Mouse (Mus musculus): Measurements from ENCODE around the gene Osbpl3. TPM values are rescaled to one million over a fixed set of nuclear protein-coding genes. Genes with fewer than 3 reads are reported as not detected.

Osbpl3 gene
- polyA plus RNA-seq, 1 experiment from 2014 or later: 6.2 TPM

DNA sequence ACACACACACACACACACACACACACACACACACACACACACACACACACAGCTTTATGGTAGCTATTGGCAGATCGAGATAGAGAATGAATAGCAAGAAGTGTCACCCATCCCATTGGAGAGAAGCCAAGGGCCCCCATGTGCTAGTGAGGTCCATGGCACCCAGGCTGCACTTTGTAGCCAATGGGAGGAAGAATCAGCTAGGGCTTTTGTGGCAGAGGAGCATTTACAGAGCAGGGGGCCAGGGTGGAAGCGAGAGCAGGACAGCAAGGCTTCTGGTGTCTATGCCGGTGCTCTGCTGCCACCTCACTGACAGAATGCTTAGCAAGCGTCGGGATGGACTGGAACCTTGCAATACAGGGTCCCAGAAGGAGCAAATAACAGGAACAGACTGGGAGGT lies 200.6 kb downstream of the Osbpl3 start:
- H3K4me2 ChIP-seq: no peak overlapping the region
- 69% methylated on average over 5 of the region's 5 CpGs for WGBS
- no peaks in the 10 kb centered on the region for H3K27me3 ChIP-seq (replicated peaks)
- H3K4me1 ChIP-seq: peaks cover 28% of the 10 kb centered on the region
- H3K9ac ChIP-seq (replicated peaks): no peak overlapping the region
- H3K4me3 ChIP-seq (replicated peaks): no peak overlapping the region
- ATAC-seq (ENCODE audit: low FRiP score): no peak
- no peaks in the 10 kb centered on the region for H3K9me3 ChIP-seq (replicated peaks)
- no peak overlapping the region for H3K27ac ChIP-seq (replicated peaks)
- 0 out of 2 replicates have a peak, but pooled peaks cover 6% of the 10 kb centered on the region for H3K36me3 ChIP-seq

DNA sequence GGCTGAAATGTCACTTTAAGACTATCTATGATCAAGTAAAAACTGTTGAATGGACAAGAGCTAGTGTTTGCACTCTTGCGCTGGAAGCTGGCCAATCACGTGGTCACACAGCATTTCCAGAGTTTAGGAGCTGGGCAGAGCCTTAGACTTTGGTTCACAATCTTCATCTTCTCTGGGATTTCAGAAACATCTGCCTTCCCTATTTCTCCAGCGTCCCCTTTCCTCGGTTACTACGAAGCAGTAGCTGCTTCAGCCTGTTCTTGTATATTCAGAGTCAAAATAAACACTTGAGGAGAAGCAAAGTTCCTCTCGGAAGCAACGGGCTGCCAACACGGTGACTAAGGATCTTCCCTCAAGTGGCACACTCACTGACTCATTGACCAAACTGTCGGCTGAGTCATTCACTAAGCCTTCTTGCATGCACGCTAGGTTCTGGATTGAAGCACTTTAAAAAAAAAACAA lies 201.2 kb downstream of the Osbpl3 start:
- H3K27me3 ChIP-seq (replicated peaks): no peaks in the 10 kb centered on the region
- ATAC-seq (ENCODE audit: low FRiP score): no peak
- 0 out of 2 replicates have a peak, but pooled peaks cover 6% of the 10 kb centered on the region for H3K36me3 ChIP-seq
- H3K4me2 ChIP-seq: no peak overlapping the region
- H3K4me3 ChIP-seq (replicated peaks): no peak overlapping the region
- no peaks in the 10 kb centered on the region for H3K9me3 ChIP-seq (replicated peaks)
- H3K27ac ChIP-seq (replicated peaks): no peak overlapping the region
- H3K9ac ChIP-seq (replicated peaks): no peak overlapping the region
- peaks cover 22% of the 10 kb centered on the region for H3K4me1 ChIP-seq
- 75% methylated on average over 10 of the region's 10 CpGs for WGBS

DNA sequence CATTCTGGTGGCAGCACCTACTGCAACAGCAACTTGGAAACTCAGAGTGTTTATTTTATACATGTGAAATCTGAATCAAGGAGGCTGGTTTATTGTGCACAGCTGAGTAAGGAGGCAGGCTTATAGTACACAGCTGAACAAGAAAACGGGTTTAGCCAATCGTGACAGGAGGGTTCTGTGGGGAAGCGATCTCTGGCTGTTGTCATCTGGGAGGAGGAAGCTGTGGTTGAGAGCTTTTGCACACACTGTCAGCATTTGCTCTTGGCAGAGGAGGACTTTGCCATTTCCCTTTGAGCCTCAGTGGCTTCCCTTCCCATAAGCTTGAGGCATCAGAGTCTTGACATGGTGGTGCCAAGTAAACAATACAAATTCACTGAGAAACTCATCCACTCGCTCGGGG lies 203.3 kb downstream of the Osbpl3 start:
- Histone ChIP-seq H3K36me3 (peaks cover 6% of the 10 kb centered on the region; the same call in 1 of the 2 replicates), H3K4me3 (replicated peaks) (no peak overlapping the region), H3K4me1 (0 out of 2 replicates have a peak, but pooled peaks cover 11% of the 10 kb centered on the region), H3K9me3 (replicated peaks) (no peaks in the 10 kb centered on the region), H3K27me3 (replicated peaks) (no peaks in the 10 kb centered on the region), H3K4me2 (no peak overlapping the region), H3K9ac (replicated peaks) (no peak overlapping the region), H3K27ac (replicated peaks) (no peak overlapping the region)
- WGBS: 74% methylated on average over 5 of the region's 5 CpGs
- ATAC-seq (ENCODE audit: low FRiP score): no peak

DNA sequence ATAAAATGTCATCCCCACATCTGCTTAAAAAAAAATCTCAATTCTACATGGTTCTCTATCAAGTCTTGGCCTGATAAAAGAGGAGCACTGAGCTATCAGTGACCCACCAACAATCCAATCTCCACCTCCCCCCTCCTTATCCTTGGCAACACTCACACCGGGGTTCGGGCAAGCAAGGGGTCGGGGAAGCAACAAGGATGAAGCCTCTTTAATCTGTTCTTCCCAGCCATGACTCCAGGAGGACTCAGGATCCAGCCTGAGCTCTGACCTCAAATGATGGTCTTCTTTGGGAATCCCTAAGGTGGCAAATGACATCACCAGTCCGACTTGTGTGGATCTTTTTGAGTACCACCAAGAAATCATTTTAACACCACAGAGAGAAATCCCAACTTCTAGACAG lies 208.2 kb downstream of the Osbpl3 start:
- ATAC-seq (ENCODE audit: low FRiP score): no peak
- H3K36me3 ChIP-seq: peaks cover 9% of the 10 kb centered on the region

DNA sequence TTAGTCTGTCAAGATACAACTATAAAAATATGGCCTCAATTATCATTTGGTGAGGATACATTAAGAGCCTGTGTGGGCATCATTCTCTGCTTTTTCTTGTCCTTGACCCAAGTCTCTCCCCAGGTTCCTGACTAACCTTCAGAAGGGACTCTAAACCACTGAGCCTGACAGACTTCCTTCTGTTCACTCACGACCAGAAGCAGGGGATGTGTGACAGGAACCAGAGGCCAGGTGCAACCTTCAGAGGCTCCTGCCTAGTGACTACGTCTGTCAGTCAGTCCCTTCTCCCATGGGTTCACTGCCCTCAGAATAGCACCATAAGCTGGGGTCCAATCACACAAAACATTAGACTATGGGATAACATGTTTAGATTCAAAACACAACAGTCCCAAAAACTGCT lies 208.6 kb downstream of the Osbpl3 start:
- H3K4me1 ChIP-seq: no peaks in the 10 kb centered on the region
- ATAC-seq (ENCODE audit: low FRiP score): no peak
- 83% methylated on average over 2 of the region's 2 CpGs for WGBS
- H3K4me2 ChIP-seq: no peak overlapping the region
- no peak overlapping the region for H3K27ac ChIP-seq (replicated peaks)
- no peaks in the 10 kb centered on the region for H3K27me3 ChIP-seq (replicated peaks)
- H3K4me3 ChIP-seq (replicated peaks): no peak overlapping the region
- peaks cover 9% of the 10 kb centered on the region for H3K36me3 ChIP-seq
- H3K9me3 ChIP-seq (replicated peaks): no peaks in the 10 kb centered on the region
- no peak overlapping the region for H3K9ac ChIP-seq (replicated peaks)

More for the DNA sequence above, 208.2 kb downstream of the Osbpl3 start:
- H3K4me1 ChIP-seq: 0 out of 2 replicates have a peak, but pooled peaks cover 3% of the 10 kb centered on the region
- H3K9me3 ChIP-seq (replicated peaks): no peaks in the 10 kb centered on the region
- 93% methylated on average over 4 of the region's 4 CpGs for WGBS
- H3K27me3 ChIP-seq (replicated peaks): no peaks in the 10 kb centered on the region
- no peak overlapping the region for H3K4me3 ChIP-seq (replicated peaks)
- H3K4me2 ChIP-seq: no peak overlapping the region
- no peak overlapping the region for H3K27ac ChIP-seq (replicated peaks)
- H3K9ac ChIP-seq (replicated peaks): no peak overlapping the region

DNA sequence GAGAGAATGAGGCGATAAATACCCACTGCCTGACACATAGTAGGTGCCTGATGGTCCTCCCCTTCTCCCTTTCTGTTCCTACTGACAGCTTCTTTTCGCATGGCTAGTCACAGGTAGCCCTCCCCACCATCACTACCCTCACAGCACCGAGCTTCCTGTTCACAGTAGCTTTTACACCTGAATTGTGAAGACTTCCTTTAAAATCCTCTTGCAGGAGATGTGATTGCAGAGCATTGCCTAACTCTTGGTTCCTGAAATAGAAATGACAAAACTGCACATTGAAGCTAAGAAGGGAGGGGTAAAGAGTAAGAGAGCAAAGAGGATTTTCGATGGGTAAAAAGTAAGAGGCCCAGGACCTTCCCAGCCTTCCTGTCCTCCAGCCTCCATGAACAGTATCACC lies 211.0 kb downstream of the Osbpl3 start:
- no peak for ATAC-seq (ENCODE audit: low FRiP score)
- no peaks in the 10 kb centered on the region for H3K27me3 ChIP-seq (replicated peaks)
- 83% methylated on average over 4 of the region's 4 CpGs for WGBS

DNA sequence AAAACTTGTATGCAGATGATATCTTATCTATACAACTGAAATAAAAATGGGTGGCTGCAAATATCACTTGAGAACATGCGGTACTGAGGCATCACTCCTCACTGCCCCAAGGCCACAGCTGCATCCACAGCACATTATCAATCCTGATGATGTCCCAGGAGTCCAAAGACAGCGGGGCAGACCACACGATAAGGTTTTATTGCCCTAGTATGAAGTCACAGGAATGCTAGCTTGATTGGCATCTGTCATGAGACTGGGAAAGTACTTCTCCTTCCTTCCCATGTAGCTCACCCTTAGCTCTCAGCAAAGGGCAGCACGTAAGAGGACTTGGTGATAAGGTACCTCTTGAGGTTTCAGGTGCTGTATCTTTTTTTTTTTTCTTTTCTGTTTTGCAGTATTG lies 211.9 kb downstream of the Osbpl3 start:
- no peaks in the 10 kb centered on the region for H3K9me3 ChIP-seq (replicated peaks)
- WGBS: 48% methylated on average over 4 of the region's 4 CpGs
- H3K4me2 ChIP-seq: no peak overlapping the region
- no peaks in the 10 kb centered on the region for H3K27me3 ChIP-seq (replicated peaks)
- peaks cover 3% of the 10 kb centered on the region for H3K36me3 ChIP-seq
- H3K4me1 ChIP-seq: no peaks in the 10 kb centered on the region
- H3K4me3 ChIP-seq (replicated peaks): no peak overlapping the region
- no peak overlapping the region for H3K27ac ChIP-seq (replicated peaks)
- no peak overlapping the region for H3K9ac ChIP-seq (replicated peaks)
- no peak for ATAC-seq (ENCODE audit: low FRiP score)

More for the DNA sequence above, 211.0 kb downstream of the Osbpl3 start:
- Histone ChIP-seq H3K27ac (replicated peaks) (no peak overlapping the region), H3K36me3 (peaks cover 3% of the 10 kb centered on the region), H3K4me1 (no peaks in the 10 kb centered on the region), H3K9me3 (replicated peaks) (no peaks in the 10 kb centered on the region), H3K4me2 (no peak overlapping the region), H3K9ac (replicated peaks) (no peak overlapping the region), H3K4me3 (replicated peaks) (no peak overlapping the region)

Other genes starting within 250 kb of the Osbpl3 start
- 76.3 and 86.0 TPM in 2 replicates for gene Gsdme, start 192.3 kb downstream of the Osbpl3 start, polyA plus RNA-seq (2015; fragmentation: Nextera tagmentation; extraction: Ambion mirVana)
- 83.8 and 90.0 TPM in 2 replicates for gene Cycs, start 110.3 kb upstream of the Osbpl3 start, polyA plus RNA-seq (2015; fragmentation: Nextera tagmentation; extraction: Ambion mirVana)
- 2.1 and 2.8 TPM in 2 replicates for gene 4921507P07Rik, start 140.4 kb upstream of the Osbpl3 start, polyA plus RNA-seq (2015; fragmentation: Nextera tagmentation; extraction: Ambion mirVana)
- 0.26 TPM in 1 of 2 replicates, not detected in the other for gene Npvf, start 198.2 kb upstream of the Osbpl3 start, polyA plus RNA-seq (2015; fragmentation: Nextera tagmentation; extraction: Ambion mirVana)

All from neural tube, embryonic 15.5 days (tissue).